Mouse (Mus musculus): ENCODE measurements around the gene Fam189a1. TPM values are rescaled to one million over a fixed set of nuclear protein-coding genes. Genes with fewer than 3 reads are reported as not detected.

Fam189a1 gene
- polyA plus RNA-seq, 1 experiment from 2014 or later: 0.54 TPM

GRCm38 (mm10) chr7:64743610-64744009 lies 412.8 kb downstream of the Fam189a1 start:
- no peaks in the 10 kb centered on the region for H3K27me3 ChIP-seq (ENCODE audit: control insufficient read depth, insufficient read depth, low read length)
- no peak for ATAC-seq (ENCODE audit: insufficient number of reproducible peaks, insufficient read depth, low FRiP score, low read depth)
- H3K4me1 ChIP-seq (ENCODE audit: control insufficient read depth, insufficient read depth, low read length): no peaks in the 10 kb centered on the region
- WGBS: 88% methylated on average over 7 of the region's 7 CpGs
- no peak overlapping the region for H3K9ac ChIP-seq (replicated peaks; ENCODE audit: low read depth, low read length)
- H3K36me3 ChIP-seq (ENCODE audit: control insufficient read depth, insufficient read depth, low read length): no peaks in the 10 kb centered on the region
- no peaks in the 10 kb centered on the region for H3K9me3 ChIP-seq (ENCODE audit: control insufficient read depth, low read depth, low read length)
- no peak overlapping the region for H3K27ac ChIP-seq (ENCODE audit: low read length)
- no peak overlapping the region for H3K4me3 ChIP-seq (ENCODE audit: low read depth, low read length)
- no peak overlapping the region for H3K4me2 ChIP-seq (replicated peaks; ENCODE audit: low read depth, low read length)

- H3K36me3 ChIP-seq (ENCODE audit: control insufficient read depth, insufficient read depth, low read length): no peaks in the 10 kb centered on the region
- no peaks in the 10 kb centered on the region for H3K27me3 ChIP-seq (ENCODE audit: control insufficient read depth, insufficient read depth, low read length)
- H3K9ac ChIP-seq (replicated peaks; ENCODE audit: low read depth, low read length): no peak overlapping the region
- ATAC-seq (ENCODE audit: insufficient number of reproducible peaks, insufficient read depth, low FRiP score, low read depth): 0 out of 2 replicates have a peak, but pooled peaks have one; percentile 70
- 41% methylated on average over 8 of the region's 8 CpGs for whole genome bisulfite sequencing
- no peak overlapping the region for H3K4me3 ChIP-seq (ENCODE audit: low read depth, low read length)
- no peaks in the 10 kb centered on the region for H3K9me3 ChIP-seq (ENCODE audit: control insufficient read depth, low read depth, low read length)
- no peaks in the 10 kb centered on the region for H3K4me1 ChIP-seq (ENCODE audit: control insufficient read depth, insufficient read depth, low read length)
- H3K27ac ChIP-seq (ENCODE audit: low read length): no peak overlapping the region
- H3K4me2 ChIP-seq (replicated peaks; ENCODE audit: low read depth, low read length): no peak overlapping the region
These were observed 414.8 kb downstream of the Fam189a1 start for GRCm38 (mm10) chr7:64741333-64742307.

- Histone ChIP-seq H3K4me3 (ENCODE audit: low read depth, low read length) (no peak overlapping the region), H3K4me2 (replicated peaks; ENCODE audit: low read depth, low read length) (no peak overlapping the region), H3K27ac (ENCODE audit: low read length) (no peak overlapping the region), H3K36me3 (ENCODE audit: control insufficient read depth, insufficient read depth, low read length) (no peaks in the 10 kb centered on the region), H3K9ac (replicated peaks; ENCODE audit: low read depth, low read length) (no peak overlapping the region), H3K4me1 (ENCODE audit: control insufficient read depth, insufficient read depth, low read length) (no peaks in the 10 kb centered on the region), H3K9me3 (ENCODE audit: control insufficient read depth, low read depth, low read length) (no peaks in the 10 kb centered on the region), H3K27me3 (ENCODE audit: control insufficient read depth, insufficient read depth, low read length) (no peaks in the 10 kb centered on the region)
- 67% methylated on average over 11 of the region's 11 CpGs for WGBS
- no peak for ATAC-seq (ENCODE audit: insufficient number of reproducible peaks, insufficient read depth, low FRiP score, low read depth)
These were observed 417.2 kb downstream of the Fam189a1 start for GRCm38 (mm10) chr7:64739131-64739530.

GRCm38 (mm10) chr7:64729785-64730184 lies 426.6 kb downstream of the Fam189a1 start:
- 0 out of 2 replicates have a peak, but pooled peaks have one; percentile 33 for ATAC-seq (ENCODE audit: insufficient number of reproducible peaks, insufficient read depth, low FRiP score, low read depth)
- H3K9me3 ChIP-seq (ENCODE audit: control insufficient read depth, low read depth, low read length): no peaks in the 10 kb centered on the region

GRCm38 (mm10) chr7:64728816-64729215 lies 427.6 kb downstream of the Fam189a1 start:
- no peak overlapping the region for H3K27ac ChIP-seq (ENCODE audit: low read length)
- no peaks in the 10 kb centered on the region for H3K9me3 ChIP-seq (ENCODE audit: control insufficient read depth, low read depth, low read length)
- no peak overlapping the region for H3K4me2 ChIP-seq (replicated peaks; ENCODE audit: low read depth, low read length)
- no peak overlapping the region for H3K9ac ChIP-seq (replicated peaks; ENCODE audit: low read depth, low read length)
- no peaks in the 10 kb centered on the region for H3K27me3 ChIP-seq (ENCODE audit: control insufficient read depth, insufficient read depth, low read length)
- no peaks in the 10 kb centered on the region for H3K4me1 ChIP-seq (ENCODE audit: control insufficient read depth, insufficient read depth, low read length)
- H3K4me3 ChIP-seq (ENCODE audit: low read depth, low read length): no peak overlapping the region
- ATAC-seq (ENCODE audit: insufficient number of reproducible peaks, insufficient read depth, low FRiP score, low read depth): no peak
- 49% methylated on average over 3 of the region's 3 CpGs for WGBS
- H3K36me3 ChIP-seq (ENCODE audit: control insufficient read depth, insufficient read depth, low read length): no peaks in the 10 kb centered on the region

More at GRCm38 (mm10) chr7:64729785-64730184, 426.6 kb downstream of the Fam189a1 start:
- H3K4me2 ChIP-seq (replicated peaks; ENCODE audit: low read depth, low read length): no peak overlapping the region
- H3K27ac ChIP-seq (ENCODE audit: low read length): no peak overlapping the region
- no peaks in the 10 kb centered on the region for H3K4me1 ChIP-seq (ENCODE audit: control insufficient read depth, insufficient read depth, low read length)
- no peak overlapping the region for H3K4me3 ChIP-seq (ENCODE audit: low read depth, low read length)
- no peaks in the 10 kb centered on the region for H3K36me3 ChIP-seq (ENCODE audit: control insufficient read depth, insufficient read depth, low read length)
- no peak overlapping the region for H3K9ac ChIP-seq (replicated peaks; ENCODE audit: low read depth, low read length)
- 31% methylated on average over 7 of the region's 7 CpGs for WGBS
- no peaks in the 10 kb centered on the region for H3K27me3 ChIP-seq (ENCODE audit: control insufficient read depth, insufficient read depth, low read length)

GRCm38 (mm10) chr7:64728181-64728591 lies 428.2 kb downstream of the Fam189a1 start:
- WGBS: 77% methylated on average over 5 of the region's 5 CpGs
- H3K4me3 ChIP-seq (ENCODE audit: low read depth, low read length): no peak overlapping the region
- no peaks in the 10 kb centered on the region for H3K9me3 ChIP-seq (ENCODE audit: control insufficient read depth, low read depth, low read length)
- H3K36me3 ChIP-seq (ENCODE audit: control insufficient read depth, insufficient read depth, low read length): no peaks in the 10 kb centered on the region
- no peak for ATAC-seq (ENCODE audit: insufficient number of reproducible peaks, insufficient read depth, low FRiP score, low read depth)
- H3K27me3 ChIP-seq (ENCODE audit: control insufficient read depth, insufficient read depth, low read length): no peaks in the 10 kb centered on the region
- H3K4me1 ChIP-seq (ENCODE audit: control insufficient read depth, insufficient read depth, low read length): no peaks in the 10 kb centered on the region
- H3K9ac ChIP-seq (replicated peaks; ENCODE audit: low read depth, low read length): no peak overlapping the region
- H3K4me2 ChIP-seq (replicated peaks; ENCODE audit: low read depth, low read length): no peak overlapping the region
- H3K27ac ChIP-seq (ENCODE audit: low read length): no peak overlapping the region

- WGBS: 81% methylated on average over 6 of the region's 6 CpGs
- no peaks in the 10 kb centered on the region for H3K27me3 ChIP-seq (ENCODE audit: control insufficient read depth, insufficient read depth, low read length)
- no peak for ATAC-seq (ENCODE audit: insufficient number of reproducible peaks, insufficient read depth, low FRiP score, low read depth)
These were observed 430.2 kb downstream of the Fam189a1 start for GRCm38 (mm10) chr7:64725967-64726695.

GRCm38 (mm10) chr7:64724409-64724808 lies 432.0 kb downstream of the Fam189a1 start:
- 76% methylated on average over 1 of the region's 1 CpGs for WGBS
- H3K4me2 ChIP-seq (replicated peaks; ENCODE audit: low read depth, low read length): no peak overlapping the region
- no peak overlapping the region for H3K27ac ChIP-seq (ENCODE audit: low read length)
- H3K4me3 ChIP-seq (ENCODE audit: low read depth, low read length): no peak overlapping the region
- no peak overlapping the region for H3K9ac ChIP-seq (replicated peaks; ENCODE audit: low read depth, low read length)
- no peaks in the 10 kb centered on the region for H3K36me3 ChIP-seq (ENCODE audit: control insufficient read depth, insufficient read depth, low read length)
- no peaks in the 10 kb centered on the region for H3K9me3 ChIP-seq (ENCODE audit: control insufficient read depth, low read depth, low read length)
- H3K27me3 ChIP-seq (ENCODE audit: control insufficient read depth, insufficient read depth, low read length): no peaks in the 10 kb centered on the region
- no peak for ATAC-seq (ENCODE audit: insufficient number of reproducible peaks, insufficient read depth, low FRiP score, low read depth)
- H3K4me1 ChIP-seq (ENCODE audit: control insufficient read depth, insufficient read depth, low read length): no peaks in the 10 kb centered on the region

More at GRCm38 (mm10) chr7:64725967-64726695, 430.2 kb downstream of the Fam189a1 start:
- Histone ChIP-seq H3K4me1 (ENCODE audit: control insufficient read depth, insufficient read depth, low read length) (no peaks in the 10 kb centered on the region), H3K27ac (ENCODE audit: low read length) (no peak overlapping the region), H3K9me3 (ENCODE audit: control insufficient read depth, low read depth, low read length) (no peaks in the 10 kb centered on the region), H3K9ac (replicated peaks; ENCODE audit: low read depth, low read length) (no peak overlapping the region), H3K36me3 (ENCODE audit: control insufficient read depth, insufficient read depth, low read length) (no peaks in the 10 kb centered on the region), H3K4me2 (replicated peaks; ENCODE audit: low read depth, low read length) (no peak overlapping the region), H3K4me3 (ENCODE audit: low read depth, low read length) (no peak overlapping the region)
